Mouse (Mus musculus) neural tube, embryonic 14.5 days (tissue): ENCODE data around the gene Cldn13. TPM values are rescaled to one million over a fixed set of nuclear protein-coding genes. Genes with fewer than 3 reads are reported as not detected.
"Not testable (repeated sequence)": the region's sequence is repeated elsewhere in the genome, so short reads cannot be mapped to it uniquely, and the experiment has no call there.

ENCODE experiments used
- ATAC-seq: fragments of 200-750 bp; cut with Nextera tagmentation; 2 replicates; pipeline ENCODE4 v1.8.0; 2017; ENCODE audit warnings: low read depth, mild to moderate bottlenecking, moderate TSS enrichment, moderate library complexity
- H3K27ac ChIP-seq: fragments of 300-500 bp; sonication (generic); 2 replicates; pipeline ENCODE4 v1.5.1; 2014; ENCODE audit warnings: low read depth, mild to moderate bottlenecking, control low read depth, low read length, moderate library complexity, mixed read lengths
- H3K27me3 ChIP-seq: fragments of 300-500 bp; sonication (generic); 2 replicates; pipeline ENCODE4 v1.6.1; 2014; ENCODE audit warnings: low read length; ENCODE audit not compliant: control insufficient read depth, insufficient read depth
- H3K36me3 ChIP-seq: fragments of 300-500 bp; sonication (generic); 2 replicates; pipeline ENCODE4 v1.6.1; 2014; ENCODE audit warnings: low read length, mixed read lengths; ENCODE audit not compliant: control insufficient read depth, insufficient read depth
- H3K4me1 ChIP-seq: fragments of 300-500 bp; sonication (generic); 2 replicates; pipeline ENCODE4 v1.6.1; 2014; ENCODE audit warnings: low read length; ENCODE audit not compliant: control insufficient read depth, insufficient read depth
- H3K4me2 ChIP-seq: fragments of 300-500 bp; sonication (generic); 2 replicates; pipeline ENCODE4 v1.6.1; 2014; ENCODE audit warnings: mild to moderate bottlenecking, low read depth, low read length, control low read depth
- H3K4me3 ChIP-seq: fragments of 300-500 bp; sonication (generic); 2 replicates; pipeline ENCODE4 v1.5.1; 2014; ENCODE audit warnings: low read depth, low read length, control low read depth, mixed read lengths
- H3K9ac ChIP-seq: fragments of 300-500 bp; sonication (generic); replicated peaks from 2 replicates; pipeline ENCODE4 v1.6.1; 2014; ENCODE audit warnings: low read depth, mild to moderate bottlenecking, control low read depth, low read length, mixed read lengths
- H3K9me3 ChIP-seq: fragments of 300-500 bp; sonication (generic); 2 replicates; pipeline ENCODE4 v1.6.1; 2016; ENCODE audit warnings: low read length; ENCODE audit not compliant: control insufficient read depth
- WGBS: fragments of 180-500 bp; shearing (Covaris S2); extraction: QIAGEN DNeasy Blood & Tissue Kit; methylation state at CpG from one replicate; pipeline ENCODE4 v1.1.7; 2014; 5-methylcytosine and 5-hydroxymethylcytosine counted together
- polyA plus RNA-seq: library from polyadenylated mRNA; unstranded; fragments of >200 nt; fragmentation: Nextera tagmentation; extraction: Ambion mirVana; gene quantifications from 2 replicates; pipeline ENCODE4 v1.2.1, GENCODE M21; 2014

Cldn13 gene
- polyA plus RNA-seq: 0.32 TPM in 1 of 2 replicates, not detected in the other

GRCm38 (mm10) chr5:134915311-134915710, at the start of gene Cldn13:
Gene Cldn13 (minus strand): TSS chr5:134915526.
- no peaks in the 10 kb centered on the region for H3K36me3 ChIP-seq
- ATAC-seq: no peak
- 82% methylated on average over 8 of the region's 8 CpGs for whole genome bisulfite sequencing
- no peak within 1 kb of the TSS for H3K27ac ChIP-seq
- no peaks in the 10 kb centered on the region for H3K27me3 ChIP-seq
- no peaks in the 10 kb centered on the region; the same call in 1 of the 2 replicates for H3K9me3 ChIP-seq
- no peak within 1 kb of the TSS for H3K9ac ChIP-seq
- no peak within 1 kb of the TSS for H3K4me3 ChIP-seq
- no peak within 1 kb of the TSS for H3K4me2 ChIP-seq
- no peaks in the 10 kb centered on the region for H3K4me1 ChIP-seq

GRCm38 (mm10) chr5:134964655-134965054, 49.3 kb upstream of the Cldn13 start:
- not testable (repeated sequence) for H3K27ac ChIP-seq, H3K4me1 ChIP-seq, H3K4me3 ChIP-seq, H3K27me3 ChIP-seq, H3K9ac ChIP-seq, H3K4me2 ChIP-seq, H3K9me3 ChIP-seq, H3K36me3 ChIP-seq, ATAC-seq

- no peak overlapping the region for H3K4me3 ChIP-seq
- H3K4me1 ChIP-seq: 0 out of 2 replicates have a peak, but pooled peaks cover 2% of the 10 kb centered on the region
- H3K36me3 ChIP-seq: no peaks in the 10 kb centered on the region
- H3K27ac ChIP-seq: no peak overlapping the region
- no peak for ATAC-seq
- H3K4me2 ChIP-seq: no peak overlapping the region
- WGBS: 33% methylated on average over 5 of the region's 5 CpGs
- H3K9me3 ChIP-seq: no peaks in the 10 kb centered on the region
- no peaks in the 10 kb centered on the region for H3K27me3 ChIP-seq
- H3K9ac ChIP-seq: no peak overlapping the region
Measured at GRCm38 (mm10) chr5:134963546-134963945, 48.2 kb upstream of the Cldn13 start.

- Histone ChIP-seq H3K36me3 (no peaks in the 10 kb centered on the region), H3K9ac (no peak overlapping the region), H3K4me1 (0 out of 2 replicates have a peak, but pooled peaks cover 2% of the 10 kb centered on the region), H3K9me3 (no peaks in the 10 kb centered on the region), H3K4me3 (no peak overlapping the region), H3K27me3 (no peaks in the 10 kb centered on the region), H3K4me2 (no peak overlapping the region), H3K27ac (no peak overlapping the region)
- WGBS: 96% methylated on average over 2 of the region's 2 CpGs
- ATAC-seq: no peak
Measured at GRCm38 (mm10) chr5:134961519-134961918, 46.2 kb upstream of the Cldn13 start.

GRCm38 (mm10) chr5:134960430-134960829, 45.1 kb upstream of the Cldn13 start:
- Histone ChIP-seq H3K4me1 (no peaks in the 10 kb centered on the region), H3K27me3 (no peaks in the 10 kb centered on the region), H3K36me3 (no peaks in the 10 kb centered on the region), H3K4me3 (no peak overlapping the region), H3K9me3 (no peaks in the 10 kb centered on the region), H3K4me2 (no peak overlapping the region), H3K27ac (no peak overlapping the region), H3K9ac (no peak overlapping the region)
- no peak for ATAC-seq
- WGBS: 69% methylated on average over 2 of the region's 2 CpGs

GRCm38 (mm10) chr5:134959114-134959513, 43.8 kb upstream of the Cldn13 start:
- 72% methylated on average over 7 of the region's 7 CpGs for WGBS
- ATAC-seq: no peak
- Histone ChIP-seq H3K9ac (no peak overlapping the region), H3K9me3 (no peaks in the 10 kb centered on the region), H3K4me1 (no peaks in the 10 kb centered on the region), H3K27me3 (no peaks in the 10 kb centered on the region), H3K4me3 (no peak overlapping the region), H3K27ac (no peak overlapping the region), H3K36me3 (no peaks in the 10 kb centered on the region), H3K4me2 (no peak overlapping the region)

- H3K4me2 ChIP-seq: no peak overlapping the region
- H3K4me1 ChIP-seq: no peaks in the 10 kb centered on the region
- WGBS: 86% methylated on average over 5 of the region's 5 CpGs
- no peak overlapping the region for H3K9ac ChIP-seq
- no peak overlapping the region for H3K27ac ChIP-seq
- H3K27me3 ChIP-seq: no peaks in the 10 kb centered on the region
- no peak for ATAC-seq
- H3K4me3 ChIP-seq: no peak overlapping the region
- H3K36me3 ChIP-seq: no peaks in the 10 kb centered on the region
- H3K9me3 ChIP-seq: no peaks in the 10 kb centered on the region
Measured at GRCm38 (mm10) chr5:134955491-134955890, 40.2 kb upstream of the Cldn13 start.

- H3K9me3 ChIP-seq: no peaks in the 10 kb centered on the region
- no peak overlapping the region for H3K4me2 ChIP-seq
- H3K4me3 ChIP-seq: no peak overlapping the region
- 49% methylated on average over 19 of the region's 19 CpGs for WGBS
- H3K9ac ChIP-seq: no peak overlapping the region
- ATAC-seq: no peak
- peaks cover 12% of the 10 kb centered on the region; the same call in 1 of the 2 replicates for H3K27me3 ChIP-seq
- H3K4me1 ChIP-seq: no peaks in the 10 kb centered on the region
- no peak overlapping the region for H3K27ac ChIP-seq
- H3K36me3 ChIP-seq: no peaks in the 10 kb centered on the region
Measured at GRCm38 (mm10) chr5:134951053-134951884, 35.9 kb upstream of the Cldn13 start.

GRCm38 (mm10) chr5:134948085-134948439, 32.7 kb upstream of the Cldn13 start:
- Histone ChIP-seq H3K9me3 (no peaks in the 10 kb centered on the region), H3K36me3 (no peaks in the 10 kb centered on the region), H3K4me3 (no peak overlapping the region), H3K27ac (no peak overlapping the region), H3K4me2 (no peak overlapping the region), H3K27me3 (peaks cover 17% of the 10 kb centered on the region), H3K9ac (no peak overlapping the region), H3K4me1 (no peaks in the 10 kb centered on the region)
- 76% methylated on average over 4 of the region's 4 CpGs for WGBS
- no peak for ATAC-seq
